Mouse (Mus musculus) olfactory bulb, adult 2 months (tissue): Measurements from ENCODE around the gene Slc16a6.

ENCODE experiments used
- CTCF ChIP-seq: fragments of 200-500 bp; IDR thresholded peaks from 2 replicates; pipeline ENCODE4 v1.5.1; 2012; ENCODE audit warnings: low read depth, mild to moderate bottlenecking, low read length, moderate library complexity; ENCODE audit not compliant: insufficient read depth
- POLR2A ChIP-seq: fragments of 200-500 bp; IDR thresholded peaks from 2 replicates; pipeline ENCODE4 v1.6.1; 2012; ENCODE audit warnings: mild to moderate bottlenecking, low read depth, low read length, moderate library complexity; ENCODE audit not compliant: insufficient read depth

- no peak for TF ChIP-seq POLR2A
- TF ChIP-seq CTCF, result no peak
Observed at GRCm38 (mm10) chr11:109436889-109437288, 36.5 kb downstream of the Slc16a6 start.
